Mouse (Mus musculus): Measurements from ENCODE around the gene Dnajc7.

DNA sequence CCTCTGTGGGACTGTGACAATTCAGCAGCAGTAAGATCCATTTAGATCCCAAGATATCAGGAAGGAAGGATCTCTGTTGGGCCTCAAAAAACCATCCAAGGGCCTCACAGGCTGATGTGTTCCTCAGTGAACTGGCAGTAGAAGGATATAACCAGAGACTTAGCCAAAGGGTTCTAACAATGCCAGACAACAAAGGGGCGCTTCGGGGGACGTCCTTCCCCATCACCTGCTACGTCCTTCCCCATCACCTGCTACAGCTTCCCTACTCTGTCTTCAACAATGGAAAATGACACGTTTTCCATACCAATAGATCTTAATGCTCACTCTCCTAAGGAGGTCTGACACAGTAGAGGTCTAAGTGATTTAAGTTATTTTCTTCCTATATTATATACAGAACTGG, 3.6 kb downstream of the Dnajc7 start:
- TF ChIP-seq POLR2A (IDR thresholded peaks at IDR 0.05; ENCODE audit: low read depth, low read length) (no peak), CTCF (IDR thresholded peaks at IDR 0.05; ENCODE audit: borderline replicate concordance, insufficient read depth, low read length) (no peak)

Measured in embryonic fibroblast, embryonic 13.5 days (primary cell).